Mouse (Mus musculus) kidney, adult 18-20 months (tissue): ENCODE results near the gene Gm49416.
"Not testable (repeated sequence)": the region's sequence is repeated elsewhere in the genome, so short reads cannot be mapped to it uniquely, and the experiment has no call there.

Source experiments
- DNase-seq: peaks from one replicate; pipeline ENCODE4 v3.0.0; 2021

Gene Gm49416

GRCm38 (mm10) chr19:8888511-8889385 is at the start of gene Gm49416, which contains the start of gene 1810009A15Rik:
TSS of gene Gm49416 (plus strand) at chr19:8888926.
TSS of gene 1810009A15Rik (plus strand) at chr19:8888853.
- peak; percentile 94 for DNase-seq

GRCm38 (mm10) chr19:8839103-8839907 is 49.4 kb upstream of the Gm49416 start, which contains the start of gene Gng3:
TSS of gene Gng3 (minus strand) at chr19:8839194.
- DNase-seq: no peak

GRCm38 (mm10) chr19:8839908-8840791 is 48.6 kb upstream of the Gm49416 start:
- peak; percentile 87 for DNase-seq

GRCm38 (mm10) chr19:8841012-8841411 is 47.7 kb upstream of the Gm49416 start:
- no peak for DNase-seq

- no peak for DNase-seq
Observed at GRCm38 (mm10) chr19:8842961-8843360, 45.8 kb upstream of the Gm49416 start.

- peak; percentile 78 for DNase-seq
Observed at GRCm38 (mm10) chr19:8844371-8845129, 44.2 kb upstream of the Gm49416 start.

- DNase-seq: no peak
Observed at GRCm38 (mm10) chr19:8848356-8848755, 40.4 kb upstream of the Gm49416 start.

- no peak for DNase-seq
Observed at GRCm38 (mm10) chr19:8850402-8850901, 38.3 kb upstream of the Gm49416 start, which contains the start of gene Lrrn4cl. TSS of gene Lrrn4cl (plus strand) at chr19:8850768.

GRCm38 (mm10) chr19:8851639-8852038 is 37.1 kb upstream of the Gm49416 start:
- DNase-seq: no peak

- no peak for DNase-seq
Observed at GRCm38 (mm10) chr19:8852236-8852928, 36.3 kb upstream of the Gm49416 start.

GRCm38 (mm10) chr19:8853117-8853516 is 35.6 kb upstream of the Gm49416 start:
- DNase-seq: no peak

- peak; percentile 50 for DNase-seq
Observed at GRCm38 (mm10) chr19:8857689-8858088, 31.0 kb upstream of the Gm49416 start.

GRCm38 (mm10) chr19:8859018-8859417 is 29.7 kb upstream of the Gm49416 start:
- no peak for DNase-seq

GRCm38 (mm10) chr19:8864265-8864664 is 24.5 kb upstream of the Gm49416 start:
- DNase-seq: no peak

- not testable (repeated sequence) for DNase-seq
Observed at GRCm38 (mm10) chr19:8870381-8870780, 18.3 kb upstream of the Gm49416 start.

GRCm38 (mm10) chr19:8870838-8871237 is 17.9 kb upstream of the Gm49416 start:
- no peak for DNase-seq

- peak; percentile 98 for DNase-seq
Observed at GRCm38 (mm10) chr19:8871267-8872186, 17.2 kb upstream of the Gm49416 start, which contains the start of gene Ubxn1. TSS of gene Ubxn1 (plus strand) at chr19:8871496.

GRCm38 (mm10) chr19:8872266-8872840 is 16.4 kb upstream of the Gm49416 start:
- peak; percentile 11 for DNase-seq

GRCm38 (mm10) chr19:8875031-8875430 is 13.7 kb upstream of the Gm49416 start:
- DNase-seq: no peak
